In genomic region chr1:69105493-69106321, GRCm38 (mm10) we compare ENCODE assay signal across 10 mouse cellular contexts. TPM values are rescaled to one million over a fixed set of nuclear protein-coding genes. Genes with fewer than 3 reads are reported as not detected.
DNase-seq lines count a peak whose midpoint lies in the region; ATAC-seq and TF ChIP-seq lines count a peak whose summit lies in the region.
"Had no signal": no experiment of that assay in that cellular context is flagged by ENCODE, and none has a peak within 500 bp of the region (broad histone marks: within the 10 kb centered on the region; RNA-seq: fewer than 3 reads in every experiment).

No protein-coding gene starts in this region.

- no peak for ATAC-seq in megakaryocyte, adult 5-6 weeks (ENCODE audit: poor library complexity, severe bottlenecking)
- peak; percentile 65 for ATAC-seq in heart, postnatal 0 days (ENCODE audit: insufficient read depth, low read depth)
- ATAC-seq in liver, embryonic 16.5 days (ENCODE audit: low read depth) = no peak

- H3K27ac ChIP-seq in embryonic facial prominence, embryonic 10.5 days (replicated peaks) = peak overlapping the region; percentile 44; the same call in 1 of the 2 replicates
- peak overlapping the region; percentile 98 for H3K27ac ChIP-seq in heart, postnatal 0 days (ENCODE audit: low read depth)
- no peak overlapping the region for H3K27ac ChIP-seq in liver, embryonic 16.5 days (ENCODE audit: low read length)

- peaks cover 58% of the 10 kb centered on the region for H3K27me3 ChIP-seq in megakaryocyte, embryonic 14.5 days (replicated peaks)
- peaks cover 75% of the 10 kb centered on the region for H3K27me3 ChIP-seq in embryonic facial prominence, embryonic 10.5 days (replicated peaks; ENCODE audit: low read depth, poor library complexity, severe bottlenecking)
- no peaks in the 10 kb centered on the region for H3K27me3 ChIP-seq in heart, postnatal 0 days (ENCODE audit: control insufficient read depth, insufficient read depth, low read length)
- H3K27me3 ChIP-seq in liver, embryonic 16.5 days (ENCODE audit: control insufficient read depth, insufficient read depth, low read depth, low read length) = peaks cover 47% of the 10 kb centered on the region
- H3K27me3 ChIP-seq: CH12.LX had no signal

- under 1% methylated on average over 29 of the region's 29 CpGs for WGBS in embryonic facial prominence, embryonic 10.5 days
- WGBS in heart, postnatal 0 days = under 1% methylated on average over 29 of the region's 29 CpGs
- under 1% methylated on average over 29 of the region's 29 CpGs for WGBS in liver, embryonic 16.5 days (ENCODE audit: insufficient replicate concordance)

- H3K9ac ChIP-seq in heart, postnatal 0 days (replicated peaks; ENCODE audit: low read depth, low read length) = peak overlapping the region; percentile 80
- H3K9ac ChIP-seq in liver, embryonic 16.5 days (ENCODE audit: low read depth, low read length) = no peak overlapping the region

- no peak for TF ChIP-seq CTCF in heart, postnatal 0 days (IDR thresholded peaks at IDR 0.05; ENCODE audit: low read depth)

- no peaks in the 10 kb centered on the region for H3K36me3 ChIP-seq in megakaryocyte, embryonic 14.5 days (replicated peaks; ENCODE audit: low read length)
- H3K36me3 ChIP-seq in embryonic facial prominence, embryonic 10.5 days (replicated peaks) = no peaks in the 10 kb centered on the region
- H3K36me3 ChIP-seq in heart, postnatal 0 days (replicated peaks; ENCODE audit: control insufficient read depth, insufficient read depth, low read length) = no peaks in the 10 kb centered on the region
- no peaks in the 10 kb centered on the region for H3K36me3 ChIP-seq in liver, embryonic 16.5 days (ENCODE audit: control insufficient read depth, insufficient read depth)

- peak; percentile 68 for DNase-seq in embryonic facial prominence, embryonic 10.5 days (ENCODE audit: low spot score)
- DNase-seq in heart, postnatal 0 days (ENCODE audit: low spot score) = peak; percentile 86
- peak; percentile 84 for DNase-seq in kidney, postnatal 14 days
- peak; percentile 58 for DNase-seq in retina, embryonic 14.5 days (ENCODE audit: low spot score)
- no peak for DNase-seq in thymus, postnatal 36 days

- peak overlapping the region; percentile 76 for H3K4me2 ChIP-seq in heart, postnatal 0 days (ENCODE audit: low read depth, low read length)
- peak overlapping the region; percentile 64 for H3K4me2 ChIP-seq in liver, embryonic 16.5 days (ENCODE audit: low read depth, low read length)

- H3K4me1 ChIP-seq in megakaryocyte, embryonic 14.5 days = peaks cover 27% of the 10 kb centered on the region
- H3K4me1 ChIP-seq in embryonic facial prominence, embryonic 10.5 days = peaks cover 36% of the 10 kb centered on the region
- 0 out of 2 replicates have a peak, but pooled peaks cover 5% of the 10 kb centered on the region for H3K4me1 ChIP-seq in heart, postnatal 0 days (ENCODE audit: control insufficient read depth, insufficient read depth)
- H3K4me1 ChIP-seq in liver, embryonic 16.5 days (ENCODE audit: control insufficient read depth, low read depth, low read length) = no peaks in the 10 kb centered on the region

- no peak for TF ChIP-seq EP300 in heart, postnatal 0 days (IDR thresholded peaks at IDR 0.05; ENCODE audit: low read depth)

- no peaks in the 10 kb centered on the region for H3K9me3 ChIP-seq in megakaryocyte, embryonic 14.5 days
- H3K9me3 ChIP-seq in embryonic facial prominence, embryonic 10.5 days = no peaks in the 10 kb centered on the region
- no peaks in the 10 kb centered on the region for H3K9me3 ChIP-seq in heart, postnatal 0 days (replicated peaks; ENCODE audit: control insufficient read depth, low read length)
- no peaks in the 10 kb centered on the region for H3K9me3 ChIP-seq in liver, embryonic 16.5 days (replicated peaks; ENCODE audit: control insufficient read depth, low read length)

- peak overlapping the region; percentile 59 for H3K4me3 ChIP-seq in megakaryocyte, embryonic 14.5 days (replicated peaks)
- H3K4me3 ChIP-seq in embryonic facial prominence, embryonic 10.5 days = peak overlapping the region; percentile 69
- peak overlapping the region; percentile 65 for H3K4me3 ChIP-seq in heart, postnatal 0 days (ENCODE audit: low read depth, low read length)
- peak overlapping the region; percentile 42 for H3K4me3 ChIP-seq in liver, embryonic 16.5 days (ENCODE audit: low read depth, low read length)

RNA-seq across cellular contexts. Expression of gene Erbb4, which starts 2.2 kb away (rescaled TPM):
- polyA plus RNA-seq in megakaryocyte, embryonic 14.5 days (2012; ENCODE audit: insufficient read depth, low replicate concordance) = not detected in 2 replicates
- total RNA-seq in megakaryocyte, adult 5-6 weeks (2015) = not detected in 2 replicates
- not detected in 2 replicates for total RNA-seq in megakaryocyte, adult 5-6 weeks (2017)
- polyA plus RNA-seq in embryonic facial prominence, embryonic 10.5 days (2016; fragmentation: Nextera tagmentation; extraction: Ambion mirVana) = 0.62 and 0.85 TPM in 2 replicates
- 18.0 and 20.0 TPM in 2 replicates for total RNA-seq in heart, postnatal 0 days (2014; rRNA removed; ENCODE audit: low replicate concordance)
- 3.0 and 3.8 TPM in 2 replicates for polyA plus RNA-seq in heart, postnatal 0 days (2015; fragmentation: Nextera tagmentation; extraction: Ambion mirVana)
- 0.01 TPM in 1 of 2 replicates, not detected in the other for polyA plus RNA-seq in liver, embryonic 16.5 days (2015; fragmentation: Nextera tagmentation; extraction: Ambion mirVana)
- total RNA-seq: CH12.LX; hematopoietic stem cell, adult 5-6 weeks had no signal

Comparison
In these comparisons a context has a peak if more than half of its experiments do, and no peak if none do; other contexts are left out.
1. DNase-seq: peak in embryonic facial prominence, embryonic 10.5 days (single experiment), heart, postnatal 0 days (single experiment), kidney, postnatal 14 days (single experiment) and retina, embryonic 14.5 days (single experiment); none in thymus, postnatal 36 days (0 of 2).
2. Peak in every context shown above with its lines, with median percentiles within 50 percentile points of each other: H3K4me3 ChIP-seq.